Mouse (Mus musculus) hindbrain, embryonic 14.5 days (tissue): ENCODE data around the gene Glod5. TPM values are rescaled to one million over a fixed set of nuclear protein-coding genes. Genes with fewer than 3 reads are reported as not detected.
"Not testable (repeated sequence)": the region's sequence is repeated elsewhere in the genome, so short reads cannot be mapped to it uniquely, and the experiment has no call there.

Source experiments
- ATAC-seq: fragments of 200-750 bp; cut with Nextera tagmentation; 2 replicates; pipeline ENCODE4 v1.8.0; 2017; ENCODE audit warnings: moderate number of reproducible peaks, mild to moderate bottlenecking, moderate TSS enrichment, moderate library complexity; ENCODE audit not compliant: low FRiP score
- DNase-seq: peaks from one replicate; pipeline ENCODE4 v3.0.0-alpha.2; 2015; ENCODE audit warnings: low spot score
- H3K27ac ChIP-seq: fragments of 300-500 bp; sonication (generic); 2 replicates; pipeline ENCODE4 v1.5.1; 2014; ENCODE audit warnings: mild to moderate bottlenecking, moderate library complexity
- H3K27me3 ChIP-seq: fragments of 300-500 bp; sonication (generic); 2 replicates; pipeline ENCODE4 v1.6.1; 2014; ENCODE audit warnings: mild to moderate bottlenecking, low read length, mixed read lengths; ENCODE audit not compliant: control insufficient read depth, insufficient read depth
- H3K36me3 ChIP-seq: fragments of 300-500 bp; sonication (generic); replicated peaks from 2 replicates; pipeline ENCODE4 v1.6.1; 2014; ENCODE audit not compliant: control insufficient read depth, insufficient read depth
- H3K4me1 ChIP-seq: fragments of 300-500 bp; sonication (generic); replicated peaks from 2 replicates; pipeline ENCODE4 v1.6.1; 2014; ENCODE audit warnings: antibody characterized with exemption, low read length, mixed read lengths; ENCODE audit not compliant: control insufficient read depth, insufficient read depth
- H3K4me2 ChIP-seq: fragments of 300-500 bp; sonication (generic); replicated peaks from 2 replicates; pipeline ENCODE4 v1.6.1; 2014; ENCODE audit warnings: mild to moderate bottlenecking, moderate library complexity
- H3K4me3 ChIP-seq: fragments of 300-500 bp; sonication (generic); replicated peaks from 2 replicates; pipeline ENCODE4 v1.5.1; 2014; ENCODE audit warnings: mild to moderate bottlenecking, low read length
- H3K9ac ChIP-seq: fragments of 300-500 bp; sonication (generic); 2 replicates; pipeline ENCODE4 v1.6.1; 2014
- H3K9me3 ChIP-seq: fragments of 300-500 bp; sonication (generic); 2 replicates; pipeline ENCODE4 v1.6.1; 2016; ENCODE audit warnings: low read length; ENCODE audit not compliant: control insufficient read depth
- WGBS: fragments of 180-500 bp; shearing (Covaris S2); extraction: QIAGEN DNeasy Blood & Tissue Kit; methylation state at CpG from one replicate; pipeline ENCODE4 v1.1.7; 2014; 5-methylcytosine and 5-hydroxymethylcytosine counted together
- polyA plus RNA-seq: library from polyadenylated mRNA; unstranded; fragments of >200 nt; fragmentation: Nextera tagmentation; extraction: Ambion mirVana; gene quantifications from 2 replicates; pipeline ENCODE4 v1.2.1, GENCODE M21; 2014

The Glod5 gene
- 0.33 and 0.92 TPM in 2 replicates for polyA plus RNA-seq

GRCm38 (mm10) chrX:8018286-8018685 is at the start of gene Glod5:
TSS of gene Glod5 (minus strand) at chrX:8018492.
- WGBS, result 60% methylated on average over 2 of the region's 2 CpGs
- no peak within 1 kb of the TSS for H3K27ac ChIP-seq
- DNase-seq, result no peak
- no peaks in the 10 kb centered on the region for H3K27me3 ChIP-seq
- H3K4me1 ChIP-seq, result no peaks in the 10 kb centered on the region
- no peak within 1 kb of the TSS for H3K4me3 ChIP-seq
- no peak within 1 kb of the TSS for H3K4me2 ChIP-seq
- H3K36me3 ChIP-seq, result no peaks in the 10 kb centered on the region
- ATAC-seq, result no peak
- H3K9ac ChIP-seq, result no peak within 1 kb of the TSS
- no peaks in the 10 kb centered on the region for H3K9me3 ChIP-seq

DNA sequence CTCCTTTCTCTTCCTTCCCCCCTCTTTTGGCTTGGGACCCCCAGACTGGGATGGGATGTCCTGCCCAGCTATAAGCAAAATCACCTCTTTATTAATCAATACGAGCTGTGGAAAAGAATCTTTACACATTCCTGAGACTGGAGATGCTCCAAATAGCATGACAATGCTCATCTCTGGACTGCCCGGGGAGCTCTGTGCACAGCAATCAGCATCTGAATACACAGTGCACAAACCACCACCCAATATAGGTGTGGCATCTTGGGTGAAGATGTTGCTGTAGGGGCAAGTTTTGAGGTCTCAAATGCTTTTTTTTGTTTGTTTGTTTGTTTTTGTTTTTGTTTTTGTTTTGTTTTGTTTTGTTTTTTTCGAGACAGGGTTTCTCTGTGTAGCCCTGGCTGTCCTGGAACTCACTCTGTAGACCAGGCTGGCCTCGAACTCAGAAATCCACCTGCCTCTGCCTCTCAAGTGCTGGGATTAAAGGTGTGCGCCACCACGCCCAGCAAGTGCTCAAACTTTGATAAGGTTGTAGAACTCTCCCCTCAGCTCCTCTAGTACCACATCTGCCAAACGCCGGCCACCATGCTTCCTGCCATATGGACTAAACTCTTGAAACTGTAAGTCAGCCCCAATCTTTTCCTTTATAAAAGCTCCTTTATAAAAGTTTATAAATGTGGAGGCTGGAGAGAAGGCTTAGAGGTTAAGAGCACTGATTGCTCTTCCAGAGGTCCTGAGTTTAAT is 32.9 kb upstream of the Glod5 start:
- H3K27me3 ChIP-seq, DNase-seq, H3K4me1 ChIP-seq, H3K27ac ChIP-seq, H3K4me2 ChIP-seq, H3K9ac ChIP-seq, H3K36me3 ChIP-seq, H3K9me3 ChIP-seq, H3K4me3 ChIP-seq, ATAC-seq: not testable (repeated sequence)
- WGBS, result 82% methylated on average over 8 of the region's 8 CpGs

GRCm38 (mm10) chrX:8033009-8033408 is 14.7 kb upstream of the Glod5 start:
- no peaks in the 10 kb centered on the region for H3K4me1 ChIP-seq
- H3K4me3 ChIP-seq, result no peak overlapping the region
- H3K27me3 ChIP-seq, result no peaks in the 10 kb centered on the region
- no peak overlapping the region for H3K4me2 ChIP-seq
- WGBS, result 64% methylated on average over 1 of the region's 1 CpGs
- no peak overlapping the region for H3K27ac ChIP-seq
- no peaks in the 10 kb centered on the region for H3K9me3 ChIP-seq
- no peak overlapping the region for H3K9ac ChIP-seq
- DNase-seq (no peak), ATAC-seq (no peak)
- H3K36me3 ChIP-seq, result no peaks in the 10 kb centered on the region

- Histone ChIP-seq H3K9me3 (no peaks in the 10 kb centered on the region), H3K9ac (no peak overlapping the region), H3K4me2 (no peak overlapping the region), H3K36me3 (no peaks in the 10 kb centered on the region), H3K4me1 (no peaks in the 10 kb centered on the region), H3K4me3 (no peak overlapping the region), H3K27me3 (no peaks in the 10 kb centered on the region), H3K27ac (no peak overlapping the region)
- ATAC-seq, result no peak
- no peak for DNase-seq
- 57% methylated on average over 4 of the region's 4 CpGs for WGBS
These were observed 8.5 kb upstream of the Glod5 start for GRCm38 (mm10) chrX:8026811-8027210.

DNA sequence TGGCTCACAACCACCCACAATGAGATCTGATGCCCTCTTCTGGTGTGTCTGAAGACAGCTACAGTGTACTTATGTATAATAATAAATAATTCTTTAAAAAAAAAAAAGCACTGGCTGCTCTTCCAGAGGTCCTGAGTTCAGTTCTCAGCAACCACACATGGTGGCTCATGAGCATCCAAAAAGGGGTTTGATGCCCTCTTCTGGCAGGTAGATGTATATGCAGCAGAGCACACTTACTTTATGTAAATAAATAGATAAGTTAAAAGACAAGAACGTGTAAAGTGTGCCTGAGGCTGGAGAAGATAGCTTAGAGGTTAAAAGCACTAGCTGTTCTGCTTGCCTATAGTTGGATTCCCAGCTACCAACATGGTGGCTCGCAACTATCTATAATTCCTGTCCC is 6.5 kb upstream of the Glod5 start:
- H3K4me1 ChIP-seq, result no peaks in the 10 kb centered on the region
- no peaks in the 10 kb centered on the region for H3K27me3 ChIP-seq
- 76% methylated on average over 2 of the region's 2 CpGs for WGBS
- ATAC-seq (no peak), DNase-seq (no peak)
- H3K4me2 ChIP-seq, result no peak overlapping the region
- H3K27ac ChIP-seq, result no peak overlapping the region
- no peaks in the 10 kb centered on the region for H3K9me3 ChIP-seq
- H3K4me3 ChIP-seq, result no peak overlapping the region
- H3K9ac ChIP-seq, result no peak overlapping the region
- no peaks in the 10 kb centered on the region for H3K36me3 ChIP-seq

GRCm38 (mm10) chrX:8020111-8020778 is 2.0 kb upstream of the Glod5 start:
- H3K9me3 ChIP-seq, result no peaks in the 10 kb centered on the region
- no peaks in the 10 kb centered on the region for H3K36me3 ChIP-seq
- no peaks in the 10 kb centered on the region for H3K27me3 ChIP-seq
- no peaks in the 10 kb centered on the region for H3K4me1 ChIP-seq
- WGBS, result 57% methylated on average over 2 of the region's 2 CpGs
- no peak overlapping the region for H3K27ac ChIP-seq
- H3K9ac ChIP-seq, result no peak overlapping the region
- no peak overlapping the region for H3K4me3 ChIP-seq
- DNase-seq (no peak), ATAC-seq (no peak)
- no peak overlapping the region for H3K4me2 ChIP-seq

DNA sequence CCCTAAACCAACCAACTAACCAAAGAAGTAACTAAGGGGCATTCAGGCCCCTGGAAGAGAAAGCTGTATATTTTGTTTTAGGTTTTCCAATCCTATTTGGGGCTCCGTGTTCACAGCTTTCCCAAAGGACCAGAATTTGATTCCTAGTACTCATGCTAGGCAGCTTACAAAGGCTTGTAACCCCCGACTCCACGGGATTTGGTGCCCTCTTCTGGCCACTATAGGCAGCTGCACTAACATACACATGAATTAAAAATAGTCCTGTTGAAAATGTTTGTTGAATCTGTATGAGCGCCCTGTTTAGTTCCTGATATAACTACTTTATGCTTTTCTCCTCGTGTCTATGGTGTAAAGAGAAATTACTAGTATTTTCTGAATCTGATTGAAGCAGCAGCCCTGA is 1.1 kb downstream of the Glod5 start:
- DNase-seq, result peak; percentile 60
- Histone ChIP-seq H3K4me1 (no peaks in the 10 kb centered on the region), H3K27me3 (no peaks in the 10 kb centered on the region), H3K36me3 (no peaks in the 10 kb centered on the region), H3K4me3 (no peak overlapping the region), H3K4me2 (no peak overlapping the region), H3K27ac (no peak overlapping the region), H3K9ac (no peak overlapping the region), H3K9me3 (no peaks in the 10 kb centered on the region)
- no peak for ATAC-seq
- 13% methylated on average over 5 of the region's 5 CpGs for WGBS

DNA sequence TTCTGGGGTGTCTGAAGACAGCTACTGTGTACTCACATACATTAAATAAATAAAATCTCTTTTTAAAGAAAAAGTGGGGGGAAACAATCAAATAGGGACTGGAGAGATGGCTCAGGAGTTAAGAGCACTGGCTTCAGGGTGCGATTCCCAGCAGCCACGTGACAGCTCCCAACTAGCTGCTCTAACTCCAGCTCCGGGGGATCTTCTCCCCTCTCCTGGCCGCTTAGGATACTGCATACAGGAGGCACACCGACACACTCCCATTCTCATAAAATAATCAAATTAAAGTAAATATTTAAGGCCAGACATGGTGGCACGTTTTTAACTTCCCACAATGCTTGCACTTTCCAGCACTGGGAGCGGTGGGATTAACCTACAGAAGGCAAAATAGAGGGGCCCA is 2.6 kb downstream of the Glod5 start:
- not testable (repeated sequence) for H3K4me1 ChIP-seq, DNase-seq, H3K9me3 ChIP-seq, H3K27ac ChIP-seq, H3K9ac ChIP-seq, H3K36me3 ChIP-seq, H3K27me3 ChIP-seq, H3K4me2 ChIP-seq, ATAC-seq, H3K4me3 ChIP-seq
- 23% methylated on average over 7 of the region's 7 CpGs for WGBS

GRCm38 (mm10) chrX:8013569-8014314 is 4.5 kb downstream of the Glod5 start:
- no peak overlapping the region for H3K9ac ChIP-seq
- no peak overlapping the region for H3K4me2 ChIP-seq
- no peak for ATAC-seq
- H3K4me1 ChIP-seq, result no peaks in the 10 kb centered on the region
- no peak overlapping the region for H3K27ac ChIP-seq
- 18% methylated on average over 8 of the region's 8 CpGs for WGBS
- H3K27me3 ChIP-seq, result no peaks in the 10 kb centered on the region
- no peak overlapping the region for H3K4me3 ChIP-seq
- no peaks in the 10 kb centered on the region for H3K36me3 ChIP-seq
- H3K9me3 ChIP-seq, result no peaks in the 10 kb centered on the region
- no peak for DNase-seq
